Mouse (Mus musculus) MEL (cell line): ENCODE data around the gene Nol12. TPM values are rescaled to one million over a fixed set of nuclear protein-coding genes. Genes with fewer than 3 reads are reported as not detected.

ENCODE experiments used
- DNase-seq: peaks from one replicate; pipeline ENCODE4 v3.0.0; 2011; ENCODE audit warnings: low read depth, low spot score
- H3K27ac ChIP-seq: 2 replicates; pipeline ENCODE4 v1.5.1; 2012; ENCODE audit warnings: low read depth, mild to moderate bottlenecking, control low read depth, low read length, moderate library complexity; ENCODE audit not compliant: control insufficient read depth
- H3K27me3 ChIP-seq, 2 experiments: fragments of 150-350 bp in 1 of 2; sonication (generic) in 1 of 2; 2 replicates each; pipeline ENCODE4 v1.6.1; 2012; ENCODE audit warnings: low read length in 2 of 2, mild to moderate bottlenecking in 2 of 2, improper control_type of control experiment in 1 of 2, moderate library complexity in 1 of 2; ENCODE audit not compliant: insufficient read depth in 2 of 2, control insufficient read depth in 1 of 2
- H3K36me3 ChIP-seq, 2 experiments: 2 replicates each; pipeline ENCODE4 v1.6.1; 2012 to 2014; ENCODE audit warnings: low read length in 2 of 2, improper control_type of control experiment in 1 of 2, inconsistent platforms in 1 of 2, mild to moderate bottlenecking in 1 of 2; ENCODE audit not compliant: insufficient read depth in 2 of 2, control insufficient read depth in 1 of 2
- H3K4me1 ChIP-seq, 2 experiments: fragments of 150-350 bp in 1 of 2; sonication (generic) in 1 of 2; 2 replicates each; pipeline ENCODE4 v1.6.1; 2012; ENCODE audit warnings: low read length in 2 of 2, improper control_type of control experiment in 1 of 2, mild to moderate bottlenecking in 1 of 2; ENCODE audit not compliant: insufficient read depth in 2 of 2, control insufficient read depth in 1 of 2
- H3K4me3 ChIP-seq, 2 experiments: fragments of 150-350 bp in 1 of 2; sonication (generic) in 1 of 2; 2 replicates each; pipeline ENCODE4 v1.5.1; 2012; ENCODE audit warnings: low read depth in 2 of 2, low read length in 2 of 2, mild to moderate bottlenecking in 2 of 2, moderate library complexity in 2 of 2, control low read depth in 1 of 2, improper control_type of control experiment in 1 of 2; ENCODE audit not compliant: control insufficient read depth in 1 of 2, insufficient read depth in 1 of 2
- H3K79me2 ChIP-seq: 2 replicates; pipeline ENCODE4 v1.6.1; 2012; ENCODE audit warnings: mild to moderate bottlenecking, low read length, moderate library complexity; ENCODE audit not compliant: control insufficient read depth, poor library complexity, insufficient read depth
- H3K9ac ChIP-seq: 2 replicates; pipeline ENCODE4 v1.6.1; 2012; ENCODE audit warnings: low read depth, mild to moderate bottlenecking, control low read depth, low read length, moderate library complexity; ENCODE audit not compliant: control insufficient read depth, poor library complexity, severe bottlenecking
- H3K9me3 ChIP-seq: fragments of 150-350 bp; sonication (generic); replicated peaks from 2 replicates; pipeline ENCODE4 v1.6.1; 2012; ENCODE audit warnings: mild to moderate bottlenecking, low read length, improper control_type of control experiment, moderate library complexity; ENCODE audit not compliant: insufficient read depth
- CTCF ChIP-seq, 3 experiments: IDR thresholded peaks in 2 of 3; conservative IDR thresholded peaks in 1 of 3; 2 replicates each; pipeline ENCODE4 v1.5.1; 2011 to 2012; ENCODE audit warnings: low read length in 3 of 3, low read depth in 2 of 3, mild to moderate bottlenecking in 2 of 3, improper control_type of control experiment in 1 of 3, inconsistent platforms in 1 of 3, mixed read lengths in 1 of 3, moderate library complexity in 1 of 3; ENCODE audit not compliant: control insufficient read depth in 1 of 3, insufficient read depth in 1 of 3, poor library complexity in 1 of 3, severe bottlenecking in 1 of 3
- ELF1 ChIP-seq: IDR thresholded peaks from 2 replicates; pipeline ENCODE4 v1.6.1; 2014; ENCODE audit warnings: low read depth, mild to moderate bottlenecking, inconsistent platforms, low read length, improper control_type of control experiment, moderate library complexity
- EP300 ChIP-seq, 2 experiments: IDR thresholded peaks; 2 replicates each; pipeline ENCODE4 v1.6.1; 2011; ENCODE audit warnings: improper control_type of control experiment in 2 of 2, low read length in 2 of 2, low read depth in 1 of 2, mild to moderate bottlenecking in 1 of 2
- ETS1 ChIP-seq: IDR thresholded peaks from 2 replicates; pipeline ENCODE4 v1.6.1; 2012; ENCODE audit warnings: low read depth, mild to moderate bottlenecking, inconsistent platforms, low read length, improper control_type of control experiment, moderate library complexity
- GABPA ChIP-seq: IDR thresholded peaks from 2 replicates; pipeline ENCODE4 v1.6.1; 2012; ENCODE audit warnings: low read depth, mild to moderate bottlenecking, inconsistent platforms, low read length, improper control_type of control experiment, moderate library complexity
- HCFC1 ChIP-seq: IDR thresholded peaks from 2 replicates; pipeline ENCODE4 v1.6.1; 2012; ENCODE audit warnings: low read depth, mild to moderate bottlenecking, inconsistent platforms, low read length, improper control_type of control experiment, moderate library complexity
- KAT2A ChIP-seq: conservative IDR thresholded peaks from 2 replicates; pipeline ENCODE4 v1.6.1; 2012; ENCODE audit warnings: low read depth, low read length, improper control_type of control experiment, inconsistent platforms
- MAFK ChIP-seq: IDR thresholded peaks from 2 replicates; pipeline ENCODE4 v1.6.1; 2011; ENCODE audit warnings: low read depth, mild to moderate bottlenecking, low read length, improper control_type of control experiment, borderline replicate concordance
- MEF2A ChIP-seq: IDR thresholded peaks from 2 replicates; pipeline ENCODE4 v1.6.1; 2014; ENCODE audit warnings: low read depth, mild to moderate bottlenecking, inconsistent platforms, low read length, improper control_type of control experiment; ENCODE audit not compliant: poor library complexity, insufficient replicate concordance, severe bottlenecking; ENCODE audit errors: extremely low read depth
- NELFE ChIP-seq: IDR thresholded peaks from 2 replicates; pipeline ENCODE4 v1.6.1; 2011; ENCODE audit warnings: low read depth, low read length, improper control_type of control experiment
- POLR2A ChIP-seq, 2 experiments: IDR thresholded peaks; 2 replicates each; pipeline ENCODE4 v1.6.1; 2011 to 2012; ENCODE audit warnings: low read length in 2 of 2, mild to moderate bottlenecking in 2 of 2, control low read depth in 1 of 2, improper control_type of control experiment in 1 of 2, low read depth in 1 of 2, moderate library complexity in 1 of 2; ENCODE audit not compliant: control insufficient read depth in 1 of 2, insufficient read depth in 1 of 2, poor library complexity in 1 of 2
- SIN3A ChIP-seq: IDR thresholded peaks from 2 replicates; pipeline ENCODE4 v1.6.1; 2012; ENCODE audit warnings: low read length, improper control_type of control experiment, inconsistent platforms
- SMC3 ChIP-seq: IDR thresholded peaks from 2 replicates; pipeline ENCODE4 v1.6.1; 2011; ENCODE audit warnings: low read depth, low read length, improper control_type of control experiment
- TCF12 ChIP-seq: IDR thresholded peaks from 2 replicates; pipeline ENCODE4 v1.6.1; 2014; ENCODE audit warnings: low read depth, mild to moderate bottlenecking, inconsistent platforms, low read length, improper control_type of control experiment, moderate library complexity
- UBTF ChIP-seq: IDR thresholded peaks from 2 replicates; pipeline ENCODE4 v1.6.1; 2012; ENCODE audit warnings: low read depth, mild to moderate bottlenecking, inconsistent platforms, low read length, improper control_type of control experiment, moderate library complexity, borderline replicate concordance; ENCODE audit not compliant: insufficient read depth
- ZC3H11A ChIP-seq: IDR thresholded peaks from 2 replicates; pipeline ENCODE4 v1.6.1; 2012; ENCODE audit warnings: low read depth, mild to moderate bottlenecking, inconsistent platforms, low read length, improper control_type of control experiment
- ZNF384 ChIP-seq: IDR thresholded peaks from 2 replicates; pipeline ENCODE4 v1.6.1; 2012; ENCODE audit warnings: low read depth, mild to moderate bottlenecking, inconsistent platforms, low read length, improper control_type of control experiment
- polyA plus RNA-seq, 2 experiments: library from polyadenylated mRNA; stranded (reverse) in 1 of 2; unstranded in 1 of 2; fragments of >175 nt in 1 of 2; fragments of >200 nt in 1 of 2; gene quantifications; 2 replicates each; pipeline versions ENCODE4 v1.2.1 to v1.2.4; 2012; ENCODE audit warnings: low replicate concordance in 2 of 2, low read depth in 1 of 2; ENCODE audit not compliant: insufficient read length in 2 of 2, insufficient read depth in 1 of 2, missing spikeins in 1 of 2
- total RNA-seq: library from RNA; depleted of rRNA; stranded (reverse); fragments of 300-350 nt; gene quantifications from 2 replicates; pipeline ENCODE4 v1.2.3, GENCODE M21; 2012

The Nol12 gene
- total and polyA plus RNA-seq, 3 experiments, result 40.8 to 127 TPM; not detected in 1

GRCm38 (mm10) chr15:78927788-78928457 is 6.8 kb upstream of the Nol12 start (continued):
- TF ChIP-seq POLR2A (IDR thresholded peaks at IDR 0.05; ENCODE audit: control insufficient read depth in 1 of 2, insufficient read depth in 1 of 2, low read depth in 1 of 2, low read length in 2 of 2, poor library complexity in 1 of 2) (peak in 1 of 2 experiments; percentile 58; a peak in 1 of 4 replicates), HCFC1 (peak; percentile 48; the same call in 1 of the 2 replicates), GABPA (no peak), UBTF (no peak), ZNF384 (no peak), KAT2A (no peak), MAFK (no peak), MEF2A (no peak), ZC3H11A (no peak), NELFE (peak; percentile 31; the same call in 1 of the 2 replicates), TCF12 (peak; percentile 71), SMC3 (peak; percentile 21; the same call in 1 of the 2 replicates)

GRCm38 (mm10) chr15:78928539-78928938 is 6.2 kb upstream of the Nol12 start:
- peak; percentile 55; the same call in 1 of the 2 replicates for TF ChIP-seq ZNF384
- no peak for TF ChIP-seq ELF1
- TF ChIP-seq ETS1, result no peak
- TF ChIP-seq EP300 (IDR thresholded peaks at IDR 0.05; ENCODE audit: low read depth in 1 of 2, low read length in 2 of 2), result no peak
- TF ChIP-seq SIN3A, result no peak
- TF ChIP-seq, all 39 proteins: peak for 1
- H3K9ac ChIP-seq, result peak overlapping the region; percentile 75
- H3K9me3 ChIP-seq, result no peaks in the 10 kb centered on the region
- H3K4me1 ChIP-seq, result peaks cover 3 to 37% of the 10 kb centered on the region in 2 experiments; a peak in 3 of 4 replicates
- peaks cover 10% of the 10 kb centered on the region for H3K79me2 ChIP-seq
- DNase-seq, result no peak
- peak overlapping the region; percentile 6 to 32; a peak in 2 of 4 replicates for H3K4me3 ChIP-seq
- H3K27ac ChIP-seq, result peak overlapping the region; percentile 94
- no peaks in the 10 kb centered on the region for H3K27me3 ChIP-seq
- H3K36me3 ChIP-seq, result peaks cover 0 to 19% of the 10 kb centered on the region in 2 experiments; a peak in 2 of 4 replicates

- peaks cover 3 to 26% of the 10 kb centered on the region in 2 experiments; a peak in 3 of 4 replicates for H3K4me1 ChIP-seq
Measured at GRCm38 (mm10) chr15:78930192-78930706, 4.5 kb upstream of the Nol12 start.

More at GRCm38 (mm10) chr15:78930192-78930706, 4.5 kb upstream of the Nol12 start:
- no peak for DNase-seq
- H3K9me3 ChIP-seq, result no peaks in the 10 kb centered on the region
- H3K79me2 ChIP-seq, result peaks cover 14% of the 10 kb centered on the region
- H3K9ac ChIP-seq, result no peak overlapping the region
- no peaks in the 10 kb centered on the region for H3K27me3 ChIP-seq
- H3K27ac ChIP-seq, result peak overlapping the region; percentile 5; the same call in 1 of the 2 replicates
- H3K36me3 ChIP-seq, result peaks cover 0 to 13% of the 10 kb centered on the region in 2 experiments; a peak in 2 of 4 replicates
- no peak for TF ChIP-seq ELF1
- 0 out of 4 replicates have a peak, but pooled peaks of 1 of the 2 experiments have one; percentile 4 for TF ChIP-seq POLR2A (IDR thresholded peaks at IDR 0.05; ENCODE audit: control insufficient read depth in 1 of 2, insufficient read depth in 1 of 2, low read depth in 1 of 2, low read length in 2 of 2, poor library complexity in 1 of 2)
- no peak for TF ChIP-seq CTCF (IDR thresholded peaks at IDR 0.05 in 2 of 3, conservative IDR thresholded peaks at IDR 0.05 in 1 of 3; ENCODE audit: control insufficient read depth in 1 of 3, insufficient read depth in 1 of 3, low read depth in 2 of 3, low read length in 3 of 3, poor library complexity in 1 of 3, severe bottlenecking in 1 of 3)
- no peak overlapping the region for H3K4me3 ChIP-seq
